Mouse (Mus musculus) layer of hippocampus, adult 9-11 months (tissue): ENCODE data around the gene Nxpe5.

Source experiments
- DNase-seq: peaks from one replicate; pipeline ENCODE4 v3.0.0; 2022

The Nxpe5 gene

GRCm38 (mm10) chr5:138255353-138256093, 29.8 kb downstream of the Nxpe5 start, which contains the start of gene Lamtor4:
TSS of gene Lamtor4 (plus strand) at chr5:138255482.
- peak; percentile 98 for DNase-seq

DNA sequence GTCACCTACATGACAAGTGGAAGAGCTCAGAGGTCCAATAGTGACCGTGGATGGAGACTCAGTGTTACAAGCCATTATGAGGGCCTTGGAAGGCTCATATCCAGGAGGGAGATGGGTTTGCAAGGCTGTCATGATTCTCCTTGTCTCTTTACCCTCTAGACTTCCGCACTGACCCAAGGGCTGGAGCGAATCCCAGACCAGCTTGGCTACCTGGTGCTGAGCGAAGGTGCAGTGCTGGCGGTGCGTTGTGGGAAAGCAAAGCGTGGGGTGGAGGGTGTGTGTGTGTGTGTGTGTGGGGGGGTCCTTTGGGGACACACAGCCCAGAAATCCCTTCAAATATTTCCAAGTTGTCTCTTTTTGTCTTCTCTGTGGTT, 30.4 kb downstream of the Nxpe5 start:
- no peak for DNase-seq

GRCm38 (mm10) chr5:138256966-138257584, 31.4 kb downstream of the Nxpe5 start:
- DNase-seq, result peak; percentile 54

DNA sequence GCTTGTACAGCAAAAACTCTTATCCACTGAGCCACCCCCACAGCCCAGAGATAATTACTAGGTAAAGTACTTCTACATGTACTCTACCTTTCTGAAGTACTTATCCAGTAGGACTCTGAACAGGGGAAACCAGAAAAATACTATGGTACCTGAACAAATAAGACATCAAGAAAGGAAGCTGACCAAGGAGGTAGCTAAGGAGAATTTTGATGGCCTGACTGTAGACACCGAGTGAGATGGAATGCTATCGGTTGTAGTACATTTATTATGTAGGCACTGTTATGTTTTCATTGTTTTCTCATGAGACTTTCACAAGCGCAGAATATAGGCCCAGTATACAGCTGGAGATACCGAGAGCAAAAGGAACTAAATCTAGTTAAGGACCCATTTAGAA, 31.9 kb downstream of the Nxpe5 start:
- DNase-seq, result no peak

GRCm38 (mm10) chr5:138258078-138258477, 32.4 kb downstream of the Nxpe5 start:
- no peak for DNase-seq

GRCm38 (mm10) chr5:138258542-138258941, 32.8 kb downstream of the Nxpe5 start:
- DNase-seq, result peak; percentile 56

- no peak for DNase-seq
These were observed 33.3 kb downstream of the Nxpe5 start for GRCm38 (mm10) chr5:138258993-138259392.

DNA sequence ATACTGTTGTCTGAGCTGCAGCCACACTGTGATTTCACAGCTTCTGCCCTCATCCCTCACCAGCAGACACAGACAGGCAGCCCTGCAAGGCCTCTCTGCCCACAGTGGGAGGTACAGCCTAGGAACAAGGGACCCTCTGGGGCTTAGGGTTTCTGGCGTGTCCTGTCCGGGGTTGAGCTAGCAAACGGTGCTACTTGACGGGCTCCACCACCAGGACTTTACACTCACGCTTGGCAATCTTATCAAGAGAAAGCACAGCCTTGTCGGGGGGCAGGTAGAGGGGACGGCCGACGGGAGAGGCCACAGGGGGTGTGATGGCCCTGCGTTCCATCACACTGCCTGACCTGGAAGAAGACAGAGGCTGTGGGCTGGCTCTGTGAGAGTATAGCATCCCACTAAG, 34.4 kb downstream of the Nxpe5 start:
- DNase-seq, result no peak

- DNase-seq, result no peak
These were observed 35.1 kb downstream of the Nxpe5 start for GRCm38 (mm10) chr5:138260834-138261233.

DNA sequence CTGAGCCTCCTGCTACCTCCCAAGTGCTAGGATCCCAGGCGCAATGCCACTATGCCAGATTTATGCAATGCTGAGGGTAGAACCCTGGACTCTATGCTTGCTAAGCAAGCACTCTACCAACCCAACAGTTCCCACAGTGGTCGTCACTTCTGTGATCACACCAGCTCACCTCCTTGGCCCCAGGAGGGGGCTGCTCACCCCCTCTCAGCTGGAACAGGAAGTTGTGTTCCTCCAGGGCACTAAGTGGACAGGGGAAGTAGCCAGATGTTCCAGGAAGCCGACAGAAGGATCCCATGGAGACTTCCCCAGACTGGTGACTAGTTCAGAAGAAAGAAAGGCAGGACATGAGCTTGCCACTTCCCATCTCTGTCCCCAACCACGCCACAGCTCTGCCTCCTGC, 36.3 kb downstream of the Nxpe5 start:
- no peak for DNase-seq

DNA sequence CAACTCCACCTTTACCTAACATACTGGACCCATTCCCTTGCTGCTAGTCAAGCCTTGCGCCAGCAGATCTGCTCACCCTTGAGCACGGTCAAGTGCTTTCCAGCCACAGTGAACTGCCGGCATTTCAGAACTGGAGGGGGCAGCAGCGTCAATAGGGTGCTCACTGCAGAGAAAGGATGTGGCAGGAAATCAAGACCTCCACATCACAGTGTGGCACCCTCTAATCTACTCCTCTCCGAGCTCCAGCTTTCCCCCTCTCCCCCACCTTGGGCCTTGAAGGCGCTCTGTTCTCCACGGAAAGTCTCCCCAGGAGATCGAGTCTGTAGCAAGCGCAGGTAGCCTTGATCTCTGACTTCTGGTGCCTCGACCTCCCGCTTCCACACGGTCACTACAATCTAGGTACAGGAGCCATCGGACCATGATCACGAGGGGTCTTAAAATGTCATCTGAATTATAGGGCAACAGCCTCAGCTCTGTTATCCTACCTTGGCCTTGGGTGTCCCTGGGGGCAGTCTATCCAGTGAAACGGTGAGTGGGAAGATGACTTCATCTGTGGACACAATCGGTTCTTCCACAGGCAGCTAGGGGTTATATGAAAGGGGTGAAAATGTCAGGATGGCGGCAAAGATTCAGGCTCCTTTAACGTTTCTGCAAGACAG, 37.0 kb downstream of the Nxpe5 start:
- DNase-seq, result no peak

GRCm38 (mm10) chr5:138263260-138264206, 37.8 kb downstream of the Nxpe5 start, which contains the start of gene BC037034:
TSS of gene BC037034 (minus strand) at chr5:138264033.
- DNase-seq, result peak; percentile 93

- DNase-seq, result no peak
These were observed 38.5 kb downstream of the Nxpe5 start for GRCm38 (mm10) chr5:138264207-138264578.

DNA sequence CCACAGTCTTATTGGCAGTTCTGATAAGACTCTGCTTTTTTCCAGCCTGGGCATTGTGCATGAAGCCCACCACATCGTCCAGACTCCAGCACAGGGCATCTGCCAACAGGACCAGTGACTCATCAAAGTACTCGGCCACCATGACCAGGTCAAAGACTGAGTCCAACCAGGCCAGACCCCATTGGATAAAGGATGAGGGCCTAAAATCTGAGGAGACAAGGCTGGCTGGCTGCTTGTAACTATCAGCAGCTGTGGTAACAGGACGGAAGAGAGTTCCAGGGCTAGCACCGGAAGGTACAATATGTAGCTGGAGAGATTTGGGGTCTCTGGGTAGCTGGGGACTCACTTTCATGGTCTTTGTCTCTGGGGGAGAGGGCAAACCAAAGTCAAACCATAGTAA, 40.0 kb downstream of the Nxpe5 start:
- no peak for DNase-seq

DNA sequence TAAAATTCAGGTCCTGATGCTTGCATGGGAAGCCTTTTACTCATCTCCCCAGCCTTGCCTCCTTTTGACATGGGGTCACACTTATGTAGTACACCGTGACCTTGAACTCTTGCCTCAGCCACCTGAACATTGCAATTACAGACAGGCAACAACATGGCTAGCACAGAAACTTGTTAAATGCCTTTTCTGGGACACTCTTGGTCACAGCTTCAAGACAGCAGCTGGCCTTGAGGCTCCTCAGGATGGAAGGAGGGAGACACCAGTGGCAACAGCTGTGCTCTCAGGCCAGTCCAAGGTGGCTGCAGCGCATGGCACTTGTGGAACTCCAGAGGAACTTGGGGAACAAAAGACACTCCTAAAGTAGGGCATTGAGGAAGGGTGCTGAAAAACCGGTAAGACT, 41.4 kb downstream of the Nxpe5 start:
- DNase-seq, result no peak

GRCm38 (mm10) chr5:138268980-138269379, 43.3 kb downstream of the Nxpe5 start:
- no peak for DNase-seq

GRCm38 (mm10) chr5:138271232-138271631, 45.5 kb downstream of the Nxpe5 start:
- DNase-seq, result no peak

- no peak for DNase-seq
These were observed 46.8 kb downstream of the Nxpe5 start, which contains the start of gene Gal3st4 for GRCm38 (mm10) chr5:138272409-138272923. TSS of gene Gal3st4 (minus strand) at chr5:138272840.

- no peak for DNase-seq
These were observed 48.5 kb downstream of the Nxpe5 start for GRCm38 (mm10) chr5:138274186-138274585.

DNA sequence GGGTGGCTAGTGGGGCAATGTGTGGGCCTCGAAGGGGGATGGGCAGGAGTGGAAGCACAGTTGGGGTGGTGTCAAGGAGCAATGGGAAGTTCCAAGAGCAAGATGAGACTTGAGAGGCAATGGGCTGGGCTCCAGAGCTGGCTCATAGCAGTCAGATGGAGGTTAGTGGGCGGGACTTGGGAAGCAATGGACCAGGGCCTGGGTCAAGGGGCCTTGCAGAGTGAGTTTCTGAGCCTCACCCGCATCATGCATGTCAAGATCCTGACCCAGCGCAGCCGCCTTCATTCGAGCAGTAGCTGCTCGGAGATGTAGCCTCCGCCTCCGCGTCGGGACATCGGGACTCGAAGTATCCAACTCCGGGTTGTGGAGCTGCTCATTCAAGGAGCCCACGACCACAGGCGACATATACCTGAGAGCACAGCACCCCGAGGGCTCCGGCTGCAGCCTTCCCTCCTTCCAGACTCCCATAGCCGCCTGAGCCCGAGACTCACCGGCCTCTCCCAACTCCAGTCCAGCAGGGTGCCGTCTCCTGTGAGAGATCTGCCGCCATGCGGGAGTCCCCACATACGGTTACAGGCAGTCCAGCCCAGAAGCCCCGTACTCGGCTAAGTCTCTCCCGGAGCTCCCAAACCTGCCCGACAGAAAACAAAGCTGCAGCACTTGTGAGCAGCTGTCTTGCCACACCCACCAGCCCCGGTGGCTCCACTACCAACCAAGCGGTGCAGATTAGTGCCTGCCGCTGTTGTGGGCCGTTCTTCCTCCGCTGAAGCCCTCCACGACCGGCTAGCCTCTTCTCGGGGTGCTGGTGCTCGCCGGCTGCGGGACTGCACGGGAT, 49.7 kb downstream of the Nxpe5 start:
- DNase-seq, result no peak

GRCm38 (mm10) chr5:138277994-138278393, 52.3 kb downstream of the Nxpe5 start:
- no peak for DNase-seq
